Mouse (Mus musculus) G1E (cell line): ENCODE results near the gene Spock1. TPM values are rescaled to one million over a fixed set of nuclear protein-coding genes. Genes with fewer than 3 reads are reported as not detected.

ENCODE experiments used
- ATAC-seq: 2 replicates; pipeline ENCODE4 v1.8.0; 2016; ENCODE audit warnings: mild to moderate bottlenecking; ENCODE audit not compliant: insufficient number of reproducible peaks, poor library complexity, low FRiP score, severe bottlenecking; ENCODE audit errors: extremely low read depth
- DNase-seq: peaks from one replicate; pipeline ENCODE4 v3.0.0; 2012; ENCODE audit warnings: low spot score
- H3K27me3 ChIP-seq: 2 replicates; pipeline ENCODE4 v1.6.1; 2012; ENCODE audit warnings: mild to moderate bottlenecking, low read length, inconsistent platforms; ENCODE audit not compliant: insufficient read depth
- H3K36me3 ChIP-seq: replicated peaks from 2 replicates; pipeline ENCODE3; 2012; ENCODE audit warnings: mild to moderate bottlenecking, inconsistent platforms
- H3K4me1 ChIP-seq: 2 replicates; pipeline ENCODE4 v1.6.1; 2012; ENCODE audit warnings: low read depth, low read length, inconsistent platforms, mixed read lengths; ENCODE audit not compliant: insufficient read depth
- H3K4me3 ChIP-seq: 2 replicates; pipeline ENCODE4 v1.5.1; 2012; ENCODE audit warnings: low read depth, mild to moderate bottlenecking, inconsistent platforms, low read length, moderate library complexity, mixed read lengths
- H3K9me3 ChIP-seq: replicated peaks from 2 replicates; pipeline ENCODE4 v1.6.1; 2012; ENCODE audit warnings: inconsistent platforms
- CTCF ChIP-seq: IDR thresholded peaks from 2 replicates; pipeline ENCODE4 v1.5.1; 2012; ENCODE audit warnings: low read depth, low read length, inconsistent platforms, mixed read lengths
- GATA1 ChIP-seq: IDR thresholded peaks from 2 replicates; pipeline ENCODE4 v1.6.1; 2012; ENCODE audit warnings: borderline replicate concordance, low read length, inconsistent platforms, mixed read lengths
- GATA2 ChIP-seq: IDR thresholded peaks from 2 replicates; pipeline ENCODE4 v1.6.1; 2012; ENCODE audit warnings: low read depth, low read length, inconsistent platforms, borderline replicate concordance
- POLR2AphosphoS5 ChIP-seq: IDR thresholded peaks from 2 replicates; pipeline ENCODE4 v1.6.1; 2012; ENCODE audit warnings: low read depth, low read length, inconsistent platforms; ENCODE audit not compliant: insufficient replicate concordance
- TAL1 ChIP-seq: conservative IDR thresholded peaks from 2 replicates; pipeline ENCODE4 v1.6.1; 2012; ENCODE audit warnings: low read depth, low read length, inconsistent platforms, mixed read lengths
- polyA plus RNA-seq: library from polyadenylated mRNA; stranded (reverse); fragments of >175 nt; gene quantifications from 2 replicates; pipeline ENCODE4 v1.2.3, GENCODE M21; 2012
- total RNA-seq, 2 experiments: library from RNA; stranded (forward) in 1 of 2; stranded (reverse) in 1 of 2; fragments of 200-1000 nt in 1 of 2; fragments of >200 nt in 1 of 2; fragmentation: Nextera tagmentation in 1 of 2; gene quantifications; 2 replicates each; pipeline ENCODE4 v1.2.3; 2014 to 2017

Spock1 gene
- total and polyA plus RNA-seq, 3 experiments, result 0.22 TPM; not detected in 2

GRCm38 (mm10) chr13:57549743-57550142, 358.4 kb downstream of the Spock1 start:
- Histone ChIP-seq H3K4me1 (no peaks in the 10 kb centered on the region), H3K36me3 (no peaks in the 10 kb centered on the region), H3K4me3 (no peak overlapping the region), H3K9me3 (peaks cover 75% of the 10 kb centered on the region), H3K27me3 (no peaks in the 10 kb centered on the region)
- no peak for TF ChIP-seq GATA1
- TF ChIP-seq GATA2, result no peak
- TF ChIP-seq POLR2AphosphoS5, result no peak
- no peak for TF ChIP-seq TAL1
- TF ChIP-seq CTCF, result no peak
- no peak for ATAC-seq
- DNase-seq, result no peak

DNA sequence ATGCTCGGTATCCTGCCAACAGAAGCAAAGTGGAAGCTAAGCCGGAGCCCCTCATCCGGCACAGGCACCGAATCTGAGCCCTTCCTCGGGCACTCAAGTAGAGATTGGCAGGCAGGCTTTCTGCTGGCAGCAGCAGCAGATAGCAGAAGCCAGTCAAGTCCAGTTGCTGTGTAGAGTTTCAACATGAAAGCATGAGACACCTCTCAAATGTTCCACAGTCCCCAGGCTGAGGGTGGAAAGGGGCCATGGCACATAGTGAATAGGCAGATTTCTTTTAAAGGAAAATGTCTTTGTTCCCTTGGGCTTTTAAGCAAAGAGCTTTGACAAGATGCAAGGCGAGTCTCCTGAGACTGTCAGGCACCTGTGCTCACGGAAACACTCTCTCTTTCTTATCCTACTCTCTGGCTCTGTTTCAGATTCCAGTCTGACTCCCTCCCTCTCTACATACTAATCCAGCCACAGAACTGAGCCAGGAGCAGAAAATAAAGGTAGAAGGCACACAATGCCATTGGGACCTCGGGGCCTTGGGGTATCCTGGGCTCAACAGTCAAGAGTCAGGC, 371.1 kb downstream of the Spock1 start:
- Histone ChIP-seq H3K4me1 (no peaks in the 10 kb centered on the region), H3K9me3 (peaks cover 73% of the 10 kb centered on the region), H3K4me3 (no peak overlapping the region), H3K36me3 (no peaks in the 10 kb centered on the region), H3K27me3 (no peaks in the 10 kb centered on the region)
- DNase-seq, result no peak
- ATAC-seq, result no peak
- TF ChIP-seq TAL1 (no peak), CTCF (no peak), GATA2 (no peak), GATA1 (no peak), POLR2AphosphoS5 (no peak)

GRCm38 (mm10) chr13:57534325-57534724, 373.8 kb downstream of the Spock1 start:
- ATAC-seq, result no peak
- H3K27me3 ChIP-seq, result no peaks in the 10 kb centered on the region
- no peaks in the 10 kb centered on the region for H3K36me3 ChIP-seq
- H3K4me1 ChIP-seq, result no peaks in the 10 kb centered on the region
- H3K4me3 ChIP-seq, result no peak overlapping the region
- peaks cover 80% of the 10 kb centered on the region for H3K9me3 ChIP-seq
- no peak for DNase-seq
- TF ChIP-seq POLR2AphosphoS5 (no peak), GATA2 (no peak), TAL1 (no peak), CTCF (no peak), GATA1 (no peak)

DNA sequence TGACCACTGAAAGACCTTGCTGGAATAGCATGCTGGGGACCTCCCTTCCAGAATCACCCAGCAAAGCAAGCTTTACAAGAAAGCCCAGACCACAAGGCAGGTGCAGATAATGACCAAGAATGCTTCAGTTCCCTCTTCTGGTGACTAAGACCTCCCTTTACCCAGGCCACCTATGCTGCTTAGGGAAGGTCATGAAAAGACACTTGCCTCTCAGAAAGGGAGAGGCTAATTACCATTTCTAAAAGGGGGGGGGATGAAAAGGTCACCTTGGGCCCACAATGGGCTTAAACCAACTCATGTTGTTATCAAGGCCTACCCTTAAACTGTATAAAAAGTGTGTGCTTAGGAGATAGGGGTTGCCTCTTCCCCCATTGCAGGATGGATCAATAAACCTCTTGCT, 382.2 kb downstream of the Spock1 start:
- TF ChIP-seq POLR2AphosphoS5 (no peak), TAL1 (no peak), CTCF (no peak), GATA2 (no peak), GATA1 (no peak)
- DNase-seq (no peak), ATAC-seq (no peak)
- Histone ChIP-seq H3K27me3 (no peaks in the 10 kb centered on the region), H3K4me1 (no peaks in the 10 kb centered on the region), H3K36me3 (no peaks in the 10 kb centered on the region), H3K4me3 (no peak overlapping the region), H3K9me3 (peaks cover 90% of the 10 kb centered on the region)

- Histone ChIP-seq H3K27me3 (no peaks in the 10 kb centered on the region), H3K9me3 (peaks cover 87% of the 10 kb centered on the region), H3K4me3 (no peak overlapping the region), H3K36me3 (no peaks in the 10 kb centered on the region), H3K4me1 (no peaks in the 10 kb centered on the region)
- TF ChIP-seq GATA1, result no peak
- TF ChIP-seq POLR2AphosphoS5, result no peak
- ATAC-seq (no peak), DNase-seq (no peak)
Measured at GRCm38 (mm10) chr13:57524546-57524945, 383.6 kb downstream of the Spock1 start.

GRCm38 (mm10) chr13:57523366-57523765, 384.8 kb downstream of the Spock1 start:
- Histone ChIP-seq H3K4me3 (no peak overlapping the region), H3K36me3 (no peaks in the 10 kb centered on the region), H3K4me1 (no peaks in the 10 kb centered on the region), H3K9me3 (peaks cover 87% of the 10 kb centered on the region), H3K27me3 (no peaks in the 10 kb centered on the region)
- DNase-seq (no peak), ATAC-seq (no peak)
- TF ChIP-seq CTCF, result no peak
- no peak for TF ChIP-seq GATA2
- TF ChIP-seq POLR2AphosphoS5, result no peak

DNA sequence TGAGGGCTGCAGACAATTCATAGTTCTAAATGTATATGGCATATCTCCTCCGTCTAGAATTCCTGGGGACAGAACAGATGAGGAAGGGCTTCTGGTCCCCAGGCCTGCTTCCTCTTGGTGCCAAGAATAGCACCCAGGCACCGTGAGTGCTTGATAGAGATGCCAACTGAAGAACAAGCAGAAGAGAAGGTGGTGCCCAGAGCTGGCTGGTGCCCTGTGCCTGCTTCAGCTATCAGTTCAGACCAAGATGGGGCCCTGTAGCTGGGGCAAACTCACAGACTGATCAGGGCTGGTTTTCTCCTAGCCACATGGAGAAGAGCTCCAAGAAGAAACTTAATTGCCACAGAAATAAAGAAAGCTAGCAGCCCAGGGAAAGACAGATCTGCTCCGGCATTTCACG, 385.8 kb downstream of the Spock1 start:
- Histone ChIP-seq H3K4me3 (no peak overlapping the region), H3K9me3 (peaks cover 87% of the 10 kb centered on the region), H3K4me1 (no peaks in the 10 kb centered on the region), H3K27me3 (no peaks in the 10 kb centered on the region), H3K36me3 (no peaks in the 10 kb centered on the region)
- no peak for ATAC-seq
- TF ChIP-seq GATA2 (no peak), POLR2AphosphoS5 (no peak), CTCF (no peak), GATA1 (no peak), TAL1 (no peak)
- DNase-seq, result no peak
